Mouse (Mus musculus) heart, postnatal 0 days (tissue): ENCODE results near the gene Gnb2.

Experiments
- CTCF ChIP-seq: IDR thresholded peaks from 2 replicates; pipeline ENCODE4 v1.5.1; 2016; ENCODE audit warnings: antibody characterized with exemption, control low read depth, low read depth
- EP300 ChIP-seq: IDR thresholded peaks from 2 replicates; pipeline ENCODE4 v1.6.1; 2016; ENCODE audit warnings: antibody characterized with exemption, low read depth

DNA sequence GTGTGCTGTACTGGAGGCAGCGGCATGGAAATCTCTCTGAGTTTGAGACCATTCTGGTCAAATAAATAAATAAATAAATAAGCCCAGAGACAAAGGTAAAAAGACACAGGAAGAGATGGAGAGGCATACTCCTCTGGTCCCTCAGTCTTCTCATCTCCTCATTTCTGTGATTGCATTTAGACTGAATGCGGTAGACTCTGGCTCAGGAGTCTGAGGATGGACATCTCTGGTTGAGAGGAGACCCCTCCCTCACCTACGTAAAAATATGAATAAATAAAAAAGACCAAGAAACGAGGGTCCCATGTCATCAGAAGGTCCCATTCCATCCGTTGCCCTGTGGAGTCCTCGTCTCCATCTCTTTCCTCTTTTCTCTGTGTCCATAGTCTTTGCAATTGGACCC lies 19.7 kb upstream of the Gnb2 start:
- TF ChIP-seq CTCF = no peak
- TF ChIP-seq EP300 = no peak
